ENCODE assay signal across 22 mouse cellular contexts in genomic region chr4:39310131-39310530, GRCm38 (mm10).
DNase-seq lines count a peak whose midpoint lies in the region; TF ChIP-seq lines count a peak whose summit lies in the region.
"Had no signal": no experiment of that assay in that cellular context is flagged by ENCODE, and none has a peak within 500 bp of the region (broad histone marks: within the 10 kb centered on the region; RNA-seq: fewer than 3 reads in every experiment).

No protein-coding gene starts in this region.

- H3K27ac ChIP-seq in kidney, adult 2 months (ENCODE audit: insufficient read depth, low read depth, low read length), result no peak overlapping the region
- H3K27ac ChIP-seq in limb, embryonic 10.5 days, result no peak overlapping the region
- H3K27ac ChIP-seq: hindbrain, embryonic 15.5 days; layer of hippocampus, adult 2 months; liver, embryonic 13.5 days; macrophage; midbrain, embryonic 10.5 days; neural tube, embryonic 13.5 days had no signal

- no peak for DNase-seq in kidney, adult 2 months
- DNase-seq in kidney, adult 9 months, result no peak
- DNase-seq in 3T3-L1 (ENCODE audit: low read depth, low spot score) (peak; percentile 27), 416B (ENCODE audit: low read depth) (peak; percentile 8), ZHBTc4 (ENCODE audit: low read depth, low spot score) (peak; percentile 9)
- no peak for DNase-seq in cerebellum, adult 9-11 months
- DNase-seq in limb, embryonic 10.5 days (ENCODE audit: low spot score), result no peak
- no peak for DNase-seq in cerebellum, adult 9-10 months
- DNase-seq: adrenal gland, postnatal 14 days; cerebellum, adult 11-12 months; kidney, postnatal 14 days; layer of hippocampus, postnatal 36 days; liver, embryonic 13.5 days; thymus, adult 18-20 months; thymus, postnatal 4 days had no signal

- 35% methylated on average over 2 of the region's 2 CpGs for WGBS in kidney, adult 2 months
- WGBS in limb, embryonic 10.5 days, result 47% methylated on average over 2 of the region's 2 CpGs

- TF ChIP-seq POLR2A in kidney, adult 2 months (IDR thresholded peaks at IDR 0.05; ENCODE audit: low read depth, low read length), result no peak

- H3K4me1 ChIP-seq in kidney, adult 2 months (ENCODE audit: control insufficient read depth, insufficient read depth, low read length), result no peaks in the 10 kb centered on the region
- no peaks in the 10 kb centered on the region for H3K4me1 ChIP-seq in limb, embryonic 10.5 days
- H3K4me1 ChIP-seq: heart, embryonic 12.5 days; hindbrain, embryonic 15.5 days; liver, embryonic 13.5 days; midbrain, embryonic 10.5 days; neural tube, embryonic 13.5 days had no signal

- H3K36me3 ChIP-seq in kidney, adult 2 months (ENCODE audit: control insufficient read depth, insufficient read depth, low read length), result no peaks in the 10 kb centered on the region
- H3K36me3 ChIP-seq in limb, embryonic 10.5 days, result no peaks in the 10 kb centered on the region
- H3K36me3 ChIP-seq: heart, embryonic 12.5 days; hindbrain, embryonic 15.5 days; liver, embryonic 13.5 days; midbrain, embryonic 10.5 days; neural tube, embryonic 13.5 days had no signal

- H3K9me3 ChIP-seq in limb, embryonic 10.5 days (replicated peaks), result no peaks in the 10 kb centered on the region
- H3K9me3 ChIP-seq: heart, embryonic 12.5 days; hindbrain, embryonic 15.5 days; liver, embryonic 13.5 days; midbrain, embryonic 10.5 days; neural tube, embryonic 13.5 days had no signal

- H3K27me3 ChIP-seq in kidney, adult 2 months (replicated peaks; ENCODE audit: control insufficient read depth, insufficient read depth, low read length), result no peaks in the 10 kb centered on the region
- no peaks in the 10 kb centered on the region for H3K27me3 ChIP-seq in limb, embryonic 10.5 days (ENCODE audit: low read depth, poor library complexity, severe bottlenecking)
- H3K27me3 ChIP-seq: CH12.LX; heart, embryonic 12.5 days; hindbrain, embryonic 15.5 days; liver, embryonic 13.5 days; neural tube, embryonic 13.5 days had no signal

- TF ChIP-seq CTCF in kidney, adult 2 months (conservative IDR thresholded peaks at IDR 0.05; ENCODE audit: insufficient read depth, insufficient read length, low read depth, low read length), result peak; percentile 36

- H3K4me3 ChIP-seq in kidney, adult 2 months (ENCODE audit: insufficient read depth, low read depth, low read length), result no peak overlapping the region
- no peak overlapping the region for H3K4me3 ChIP-seq in limb, embryonic 10.5 days
- H3K4me3 ChIP-seq: heart, embryonic 12.5 days; hindbrain, embryonic 15.5 days; layer of hippocampus, adult 2 months; liver, embryonic 13.5 days; midbrain, embryonic 10.5 days; neural tube, embryonic 13.5 days had no signal

Comparison
In these comparisons a context has a peak if more than half of its experiments do, and no peak if none do; other contexts are left out.
1. DNase-seq: peak in 3T3-L1 (single experiment), 416B (single experiment) and ZHBTc4 (single experiment); none in kidney, adult 2 months (single experiment), kidney, adult 9 months (single experiment), cerebellum, adult 9-11 months (single experiment), limb, embryonic 10.5 days (single experiment) and cerebellum, adult 9-10 months (single experiment).